Mouse (Mus musculus) kidney, postnatal 14 days (tissue): ENCODE measurements at regions not wholly inside any gene's neighbourhood (a gene's known extent, or its start where the extent isn't known, plus 50 kb on each side); places are given as distances from the start of the nearest gene placed in this dataset.

Source experiments
- DNase-seq: peaks from one replicate; pipeline ENCODE4 v3.0.0; 2022; ENCODE audit warnings: mixed read lengths

DNA sequence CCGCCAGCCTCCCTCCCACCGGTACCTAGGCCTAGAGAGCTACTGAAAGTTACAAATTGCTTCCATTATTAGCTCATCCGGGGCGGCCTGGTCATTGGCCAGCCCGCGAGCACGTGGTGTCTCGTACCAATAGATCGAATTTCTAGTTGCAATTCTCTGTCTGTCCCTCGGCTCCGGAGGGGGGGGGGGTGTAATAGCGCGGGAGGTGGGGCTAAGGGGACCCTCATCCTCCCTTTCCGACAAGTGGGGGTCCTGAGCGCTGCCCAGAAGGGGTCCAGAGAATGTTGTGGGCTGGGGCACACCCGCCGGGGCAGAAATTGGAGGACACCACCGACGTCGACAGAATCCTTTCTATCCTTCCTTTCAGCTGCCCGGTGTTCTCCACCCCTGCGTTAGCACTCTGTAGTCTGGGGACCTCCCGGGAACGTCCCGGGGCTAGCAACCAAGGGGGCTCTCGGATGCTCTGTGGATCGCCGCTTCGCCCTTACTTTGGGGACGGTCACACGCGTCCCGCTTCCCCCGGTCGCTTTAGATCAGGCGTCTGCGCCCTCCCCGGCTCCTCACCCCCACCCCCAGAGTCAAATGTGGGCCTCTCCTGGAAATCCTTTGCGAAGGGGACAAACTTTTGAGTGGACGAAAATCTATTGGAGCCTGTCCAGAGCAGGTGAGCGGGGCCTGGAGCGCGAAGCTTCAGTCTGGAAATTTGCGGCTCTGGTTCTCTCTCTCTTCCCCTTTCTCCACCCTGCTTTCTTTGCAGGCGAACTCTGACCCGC, 64.6 kb downstream of the Smug1 start:
- DNase-seq: peak; percentile 61

DNA sequence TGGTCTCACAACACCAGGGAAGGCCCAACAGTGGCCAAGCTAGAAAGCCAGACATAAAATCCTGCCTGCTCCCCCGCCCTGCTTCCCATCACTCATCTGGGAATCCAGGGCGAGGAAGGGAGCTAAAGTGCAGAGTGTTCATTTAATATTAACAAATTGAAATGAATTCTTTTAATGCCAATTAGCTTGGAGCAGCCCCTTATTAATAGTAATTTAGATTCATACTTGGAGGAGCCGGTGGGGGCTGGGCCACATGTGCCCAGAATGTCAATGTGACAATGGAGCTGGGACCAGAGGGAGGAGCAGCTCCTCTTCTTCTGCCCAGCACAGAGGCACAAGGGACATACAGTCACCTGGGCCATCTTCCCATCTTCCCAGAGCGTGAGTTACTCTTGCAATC, 66.8 kb downstream of the Smug1 start:
- DNase-seq: no peak

DNA sequence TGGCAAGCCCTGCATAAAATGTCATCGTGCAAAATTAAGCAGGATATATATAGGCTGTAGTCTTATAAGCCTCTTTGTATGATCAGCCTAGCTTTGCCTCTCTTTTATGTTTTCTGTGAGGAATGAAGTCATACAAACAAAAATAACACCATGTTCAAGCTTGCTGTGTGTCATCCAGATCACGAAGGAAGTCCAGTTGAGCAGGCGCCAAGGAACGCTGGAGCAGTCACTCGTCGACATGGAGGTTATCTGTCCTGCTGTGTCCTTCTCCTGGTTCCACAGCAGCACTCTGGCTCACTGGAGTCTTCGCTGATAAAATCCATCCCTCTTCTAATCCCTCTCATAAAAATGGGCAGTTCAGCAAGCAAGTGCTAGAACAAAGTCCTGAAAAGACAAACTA, 72.4 kb downstream of the Smug1 start:
- DNase-seq: peak; percentile 71

DNA sequence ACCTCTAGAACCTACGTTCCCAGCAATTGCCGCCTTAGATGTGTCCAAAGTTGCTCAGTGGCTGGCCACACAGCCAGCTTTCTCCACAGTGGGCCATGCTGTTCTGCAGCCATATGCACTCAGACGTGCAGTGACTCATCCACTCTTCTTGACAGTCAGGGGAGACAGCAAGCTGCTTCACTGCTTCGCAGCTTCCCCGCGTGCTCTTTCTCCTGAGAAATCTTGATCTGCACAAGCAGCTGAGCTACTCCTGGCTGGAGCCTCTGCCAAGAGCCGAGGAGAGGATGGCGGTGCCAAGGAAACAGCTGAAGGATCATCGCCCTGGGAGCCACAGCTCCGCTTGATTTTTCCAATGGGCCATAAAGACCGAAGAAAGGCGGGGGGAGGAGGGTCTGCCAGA, 73.2 kb downstream of the Smug1 start:
- no peak for DNase-seq

DNA sequence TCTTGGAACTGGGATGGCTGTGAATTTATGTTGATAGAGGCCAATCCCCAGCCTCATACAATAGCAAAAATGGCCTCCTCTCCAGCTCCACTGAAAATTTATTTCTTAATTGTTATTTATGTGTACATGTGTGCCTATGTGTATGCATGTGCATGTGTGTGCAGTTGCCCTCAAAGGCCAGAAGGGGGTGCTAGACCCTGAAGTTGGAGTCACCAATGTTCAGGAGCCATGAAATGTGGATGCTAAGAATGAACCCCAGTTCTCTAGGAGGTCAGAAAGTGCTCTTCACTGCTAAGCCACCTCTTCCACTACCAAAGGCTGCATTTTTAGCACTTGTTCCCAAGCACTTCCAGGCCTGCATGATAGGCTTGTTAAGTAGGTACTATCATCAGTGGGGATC, 73.8 kb downstream of the Hoxc4 start:
- DNase-seq: no peak

DNA sequence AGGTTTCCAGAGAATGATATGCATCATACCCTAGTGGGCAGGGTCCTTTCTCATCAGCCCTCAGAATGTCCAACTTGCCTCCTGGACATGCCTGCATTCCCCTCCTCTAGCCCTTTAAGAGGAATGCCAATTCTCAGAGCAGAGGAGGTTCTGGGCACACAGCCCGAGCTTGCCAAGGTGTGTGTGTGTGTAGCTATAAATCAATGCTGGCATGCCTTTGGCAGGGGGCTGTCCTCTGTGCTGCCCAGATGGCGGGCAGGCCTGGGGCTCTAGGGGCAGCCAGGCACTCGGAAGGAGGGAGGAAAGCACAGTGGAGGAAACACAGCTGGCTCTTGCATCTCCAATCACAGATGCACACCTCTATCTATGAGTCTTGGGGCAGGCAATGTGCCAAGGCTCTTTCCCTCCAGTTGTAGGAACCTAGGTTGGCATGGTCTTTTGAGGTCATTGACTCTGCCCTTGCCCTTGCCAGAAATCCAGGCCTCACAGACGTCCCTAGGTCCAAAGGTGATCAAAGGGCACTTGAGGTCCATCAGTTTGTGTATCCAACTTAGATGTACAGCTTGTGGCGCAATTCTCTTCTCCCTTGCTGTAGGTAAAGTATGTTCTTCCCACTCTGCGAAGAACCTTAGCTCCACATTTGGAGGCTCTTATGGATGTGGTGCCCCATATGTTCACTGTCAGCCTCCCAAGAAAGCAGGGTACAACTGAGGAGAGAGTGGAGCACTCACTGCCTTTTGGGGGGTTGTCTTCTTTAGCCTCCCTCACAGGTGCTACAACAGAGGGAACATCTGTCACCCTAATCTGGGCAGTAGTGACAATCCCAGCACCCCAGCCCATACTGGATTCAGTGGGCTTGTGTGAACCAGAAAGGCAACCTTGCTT, 71.8 kb downstream of the Hoxc4 start:
- DNase-seq: peak; percentile 72

DNA sequence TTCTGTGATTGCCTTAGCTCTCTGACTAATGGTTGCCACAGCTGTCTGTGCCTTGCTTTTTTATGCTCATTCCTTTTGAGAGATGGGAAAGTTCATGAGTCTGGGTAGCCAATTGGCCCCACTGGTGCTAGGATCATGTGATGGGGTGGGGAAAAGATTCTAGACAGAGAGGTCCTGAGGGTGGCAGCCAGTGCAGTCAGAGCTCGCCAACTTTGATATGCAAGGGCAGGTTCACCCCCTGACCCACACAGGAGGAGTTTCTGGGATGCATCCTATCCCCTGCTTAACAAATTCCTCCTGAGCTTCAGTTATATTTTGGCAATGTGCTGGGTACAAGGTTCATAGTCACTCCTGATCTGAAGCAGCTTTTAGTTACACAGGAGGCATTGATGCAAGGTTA, 71.1 kb downstream of the Hoxc4 start:
- no peak for DNase-seq

DNA sequence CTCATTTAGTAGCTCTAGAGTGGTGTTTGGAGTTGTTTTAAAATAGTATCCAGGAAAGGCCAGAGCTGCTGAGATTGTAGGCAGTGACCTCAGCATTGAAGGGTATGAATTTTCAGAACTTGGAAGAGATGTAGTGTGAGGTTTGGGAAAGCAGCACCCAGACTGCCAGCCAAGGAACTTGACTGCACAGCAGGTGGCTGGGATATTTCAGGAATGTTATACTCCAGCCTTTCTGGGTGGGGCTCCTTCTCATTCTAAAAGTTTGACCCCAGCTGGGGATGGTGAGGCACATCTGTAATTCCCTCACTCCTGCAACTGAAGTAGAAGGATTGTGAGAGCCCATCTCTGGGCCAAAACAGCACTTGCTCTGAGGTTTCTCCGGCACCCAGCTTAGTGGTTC, 70.7 kb downstream of the Hoxc4 start:
- no peak for DNase-seq

DNA sequence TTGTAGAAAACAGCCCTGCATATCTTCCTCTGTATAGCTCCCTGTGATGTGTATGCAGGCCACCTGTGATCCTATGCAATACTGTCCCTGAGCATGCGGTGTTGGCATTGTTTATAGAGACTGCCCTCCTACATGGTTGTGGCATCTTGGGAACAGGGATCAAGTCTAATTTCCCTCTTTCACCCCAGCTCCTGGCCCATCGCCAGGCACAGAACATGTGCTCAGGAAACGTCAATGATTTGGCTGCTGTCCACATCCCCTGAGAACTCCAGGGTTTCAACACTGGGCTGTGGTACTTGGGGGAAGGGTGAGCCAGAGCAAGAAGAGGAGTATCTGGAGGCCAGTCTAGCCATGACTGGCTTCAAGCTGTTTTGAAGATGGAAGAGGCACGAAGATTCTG, 68.5 kb downstream of the Hoxc4 start:
- DNase-seq: peak; percentile 84

DNA sequence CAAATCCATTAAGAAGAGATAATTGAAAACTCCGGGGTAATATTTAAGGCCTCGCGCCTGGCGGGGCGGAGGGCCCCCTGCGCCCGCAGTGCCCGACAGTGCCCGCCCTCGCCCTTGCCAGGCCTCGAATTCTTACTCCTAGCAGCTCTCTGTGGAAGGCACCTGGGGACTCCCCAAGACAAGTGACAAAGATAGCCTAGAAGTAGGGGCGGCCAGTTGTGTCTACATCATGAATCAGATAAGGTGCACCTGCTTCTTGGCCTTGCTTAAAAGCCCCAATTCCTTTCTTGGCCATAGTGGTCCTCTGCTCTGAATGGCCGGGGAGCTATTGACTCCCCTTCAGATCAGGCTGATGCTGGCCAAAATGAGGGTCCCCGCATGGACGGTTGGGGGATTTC, 67.9 kb downstream of the Hoxc4 start:
- DNase-seq: no peak
